Mouse (Mus musculus): Measurements from ENCODE around the gene Ankib1.

DNA sequence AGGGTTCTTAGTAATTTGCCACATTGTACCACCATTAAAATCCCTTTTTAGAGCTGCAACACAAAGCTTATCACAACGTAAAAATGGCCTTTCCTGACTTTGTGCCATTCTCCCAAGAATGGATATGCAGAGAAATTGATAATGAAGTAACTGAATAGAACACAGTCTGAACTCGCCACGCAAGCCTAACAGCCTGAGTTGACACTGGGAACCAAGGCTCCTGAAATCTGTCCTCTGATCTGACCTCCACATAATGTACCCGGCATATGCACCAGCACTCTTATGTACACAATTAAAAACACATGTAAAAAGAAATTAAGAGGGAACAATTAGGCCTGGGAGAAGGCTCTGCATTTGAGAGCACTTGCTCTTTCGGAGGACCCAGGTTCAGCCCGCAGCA is 157.4 kb downstream of the Ankib1 start:
- TF ChIP-seq EP300 (IDR thresholded peaks at IDR 0.05) (no peak), CTCF (IDR thresholded peaks at IDR 0.05) (no peak)

Measured in lung, postnatal 0 days (tissue).